18 mouse cellular contexts compared by ENCODE assay signal in the genomic region with DNA sequence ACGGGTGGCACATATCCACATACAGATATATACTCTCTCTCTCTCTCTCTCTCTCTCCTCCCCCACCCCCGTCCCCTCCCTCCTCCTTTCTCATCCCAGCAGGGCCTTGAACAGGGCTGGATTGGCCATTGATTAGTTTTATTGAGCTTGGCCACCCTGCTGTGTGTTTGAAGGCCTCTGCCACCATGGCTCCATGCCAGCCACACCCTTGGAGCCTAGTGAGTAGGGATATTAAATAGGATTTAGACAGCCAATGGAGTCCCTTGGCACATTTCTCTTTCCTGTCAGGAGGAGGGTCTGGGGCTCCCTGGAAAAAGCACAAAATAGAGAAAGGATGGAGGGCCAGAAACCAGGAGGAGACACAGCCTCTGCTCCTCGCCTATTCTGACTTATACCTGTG. TPM values are rescaled to one million over a fixed set of nuclear protein-coding genes. Genes with fewer than 3 reads are reported as not detected.
DNase-seq lines count a peak whose midpoint lies in the region; ATAC-seq and TF ChIP-seq lines count a peak whose summit lies in the region.
"Had no signal": no experiment of that assay in that cellular context is flagged by ENCODE, and none has a peak within 500 bp of the region (broad histone marks: within the 10 kb centered on the region; RNA-seq: fewer than 3 reads in every experiment).

No protein-coding gene starts in this region.

- H3K4me2 ChIP-seq in forebrain, embryonic 11.5 days (ENCODE audit: low read depth, low read length, severe bottlenecking): no peak overlapping the region
- no peak overlapping the region for H3K4me2 ChIP-seq in forebrain, postnatal 0 days (ENCODE audit: low read depth)
- no peak overlapping the region for H3K4me2 ChIP-seq in midbrain, embryonic 15.5 days
- no peak overlapping the region for H3K4me2 ChIP-seq in midbrain, embryonic 11.5 days
- no peak overlapping the region for H3K4me2 ChIP-seq in intestine, embryonic 15.5 days (replicated peaks)
- no peak overlapping the region for H3K4me2 ChIP-seq in neural tube, embryonic 15.5 days
- H3K4me2 ChIP-seq: embryonic facial prominence, embryonic 13.5 days had no signal

- no peak for TF ChIP-seq CTCF in forebrain, postnatal 0 days (IDR thresholded peaks at IDR 0.05; ENCODE audit: low read depth)

- H3K9me3 ChIP-seq in forebrain, embryonic 11.5 days (ENCODE audit: control insufficient read depth, low read length): no peaks in the 10 kb centered on the region
- H3K9me3 ChIP-seq in forebrain, postnatal 0 days (ENCODE audit: low read length): no peaks in the 10 kb centered on the region
- H3K9me3 ChIP-seq in midbrain, embryonic 15.5 days: no peaks in the 10 kb centered on the region
- no peaks in the 10 kb centered on the region for H3K9me3 ChIP-seq in midbrain, embryonic 11.5 days (ENCODE audit: control insufficient read depth, low read length)
- H3K9me3 ChIP-seq in intestine, embryonic 15.5 days: no peaks in the 10 kb centered on the region
- H3K9me3 ChIP-seq in neural tube, embryonic 15.5 days (replicated peaks): no peaks in the 10 kb centered on the region
- H3K9me3 ChIP-seq: embryonic facial prominence, embryonic 13.5 days; heart, embryonic 10.5 days had no signal

- no peaks in the 10 kb centered on the region for H3K27me3 ChIP-seq in forebrain, embryonic 11.5 days (ENCODE audit: control insufficient read depth, insufficient read depth, low read length)
- H3K27me3 ChIP-seq in forebrain, postnatal 0 days (ENCODE audit: insufficient read depth, low read length): no peaks in the 10 kb centered on the region; the same call in 1 of the 2 replicates
- H3K27me3 ChIP-seq in midbrain, embryonic 15.5 days (replicated peaks): no peaks in the 10 kb centered on the region
- H3K27me3 ChIP-seq in midbrain, embryonic 11.5 days (ENCODE audit: control insufficient read depth, insufficient read depth, low read length): no peaks in the 10 kb centered on the region
- H3K27me3 ChIP-seq in intestine, embryonic 15.5 days (replicated peaks): no peaks in the 10 kb centered on the region
- no peaks in the 10 kb centered on the region for H3K27me3 ChIP-seq in neural tube, embryonic 15.5 days (replicated peaks)
- H3K27me3 ChIP-seq: embryonic facial prominence, embryonic 13.5 days had no signal

- no peak overlapping the region for H3K9ac ChIP-seq in forebrain, embryonic 11.5 days (ENCODE audit: low read length)
- H3K9ac ChIP-seq in forebrain, postnatal 0 days: no peak overlapping the region
- H3K9ac ChIP-seq in midbrain, embryonic 15.5 days: no peak overlapping the region
- no peak overlapping the region for H3K9ac ChIP-seq in midbrain, embryonic 11.5 days (ENCODE audit: low read length)
- H3K9ac ChIP-seq in intestine, embryonic 15.5 days: no peak overlapping the region
- no peak overlapping the region for H3K9ac ChIP-seq in neural tube, embryonic 15.5 days (replicated peaks)
- H3K9ac ChIP-seq: embryonic facial prominence, embryonic 13.5 days had no signal

- ATAC-seq in forebrain, embryonic 11.5 days (replicated peaks; ENCODE audit: low FRiP score): 0 out of 2 replicates have a peak, but pooled peaks have one; percentile 20
- no peak for ATAC-seq in forebrain, postnatal 0 days
- peak; percentile 5; the same call in 1 of the 2 replicates for ATAC-seq in midbrain, embryonic 15.5 days (replicated peaks)
- no peak for ATAC-seq in midbrain, embryonic 11.5 days (ENCODE audit: low FRiP score)
- peak; percentile 31; the same call in 1 of the 2 replicates for ATAC-seq in intestine, embryonic 15.5 days
- peak; percentile 15; the same call in 1 of the 2 replicates for ATAC-seq in neural tube, embryonic 15.5 days (ENCODE audit: low FRiP score)

- no peak for DNase-seq in forebrain, embryonic 11.5 days (ENCODE audit: low spot score)
- no peak for DNase-seq in forebrain, postnatal 0 days
- DNase-seq in midbrain, embryonic 11.5 days (ENCODE audit: low spot score, missing footprints): no peak
- no peak for DNase-seq in ovary, postnatal 36 days (ENCODE audit: low spot score)
- DNase-seq in adipocyte (ENCODE audit: low spot score): no peak
- DNase-seq: adrenal gland, postnatal 14 days; cerebellum, postnatal 36 days; gastrocnemius, postnatal 14 days; kidney, adult 9 months; lung, adult 2 months; thymus, postnatal 4 days had no signal

- H3K4me1 ChIP-seq in forebrain, embryonic 11.5 days (replicated peaks; ENCODE audit: control insufficient read depth, insufficient read depth, low read length): peaks cover 18% of the 10 kb centered on the region
- H3K4me1 ChIP-seq in forebrain, postnatal 0 days (ENCODE audit: insufficient read depth): peaks cover 23% of the 10 kb centered on the region
- H3K4me1 ChIP-seq in midbrain, embryonic 15.5 days: peaks cover 46% of the 10 kb centered on the region
- peaks cover 11% of the 10 kb centered on the region for H3K4me1 ChIP-seq in midbrain, embryonic 11.5 days (ENCODE audit: control insufficient read depth, insufficient read depth, low read length)
- peaks cover 20% of the 10 kb centered on the region for H3K4me1 ChIP-seq in intestine, embryonic 15.5 days (replicated peaks)
- H3K4me1 ChIP-seq in neural tube, embryonic 15.5 days: peaks cover 54% of the 10 kb centered on the region

- no peak overlapping the region for H3K27ac ChIP-seq in forebrain, embryonic 11.5 days (ENCODE audit: low read depth, low read length)
- H3K27ac ChIP-seq in forebrain, postnatal 0 days (ENCODE audit: low read depth, low read length): no peak overlapping the region
- H3K27ac ChIP-seq in midbrain, embryonic 15.5 days: 0 out of 2 replicates have a peak overlapping the region, but pooled peaks have one; percentile 31
- H3K27ac ChIP-seq in midbrain, embryonic 11.5 days (ENCODE audit: low read depth, low read length): no peak overlapping the region
- no peak overlapping the region for H3K27ac ChIP-seq in intestine, embryonic 15.5 days
- peak overlapping the region; percentile 48; the same call in 1 of the 2 replicates for H3K27ac ChIP-seq in neural tube, embryonic 15.5 days (replicated peaks)
- H3K27ac ChIP-seq: embryonic facial prominence, embryonic 13.5 days; heart, embryonic 10.5 days had no signal

- H3K4me3 ChIP-seq in forebrain, embryonic 11.5 days (ENCODE audit: low read depth, low read length): no peak overlapping the region
- no peak overlapping the region for H3K4me3 ChIP-seq in forebrain, postnatal 0 days (ENCODE audit: low read depth, low read length)
- H3K4me3 ChIP-seq in midbrain, embryonic 15.5 days: no peak overlapping the region
- no peak overlapping the region for H3K4me3 ChIP-seq in midbrain, embryonic 11.5 days (ENCODE audit: low read depth, low read length)
- no peak overlapping the region for H3K4me3 ChIP-seq in intestine, embryonic 15.5 days (replicated peaks)
- no peak overlapping the region for H3K4me3 ChIP-seq in neural tube, embryonic 15.5 days (replicated peaks)
- H3K4me3 ChIP-seq: embryonic facial prominence, embryonic 13.5 days; heart, embryonic 10.5 days; myocyte had no signal

- 35% methylated on average over 3 of the region's 3 CpGs for WGBS in forebrain, embryonic 11.5 days
- 21% methylated on average over 3 of the region's 3 CpGs for WGBS in forebrain, postnatal 0 days
- WGBS in midbrain, embryonic 15.5 days: 23% methylated on average over 3 of the region's 3 CpGs
- 34% methylated on average over 3 of the region's 3 CpGs for WGBS in midbrain, embryonic 11.5 days
- 64% methylated on average over 3 of the region's 3 CpGs for WGBS in intestine, embryonic 15.5 days
- WGBS in neural tube, embryonic 15.5 days: 29% methylated on average over 3 of the region's 3 CpGs

- H3K36me3 ChIP-seq in forebrain, embryonic 11.5 days (ENCODE audit: control insufficient read depth, insufficient read depth, low read length): no peaks in the 10 kb centered on the region
- H3K36me3 ChIP-seq in forebrain, postnatal 0 days (ENCODE audit: insufficient read depth): no peaks in the 10 kb centered on the region
- H3K36me3 ChIP-seq in midbrain, embryonic 15.5 days (replicated peaks): no peaks in the 10 kb centered on the region
- H3K36me3 ChIP-seq in midbrain, embryonic 11.5 days (ENCODE audit: control insufficient read depth, insufficient read depth, low read length): no peaks in the 10 kb centered on the region
- 0 out of 2 replicates have a peak, but pooled peaks cover 4% of the 10 kb centered on the region for H3K36me3 ChIP-seq in intestine, embryonic 15.5 days
- H3K36me3 ChIP-seq in neural tube, embryonic 15.5 days: no peaks in the 10 kb centered on the region

RNA-seq across cellular contexts. Expression of gene Lrrc4, which starts 44.9 kb away (rescaled TPM):
- 3.6 and 3.7 TPM in 2 replicates for polyA plus RNA-seq in forebrain, embryonic 11.5 days (2014; fragmentation: Nextera tagmentation; extraction: Ambion mirVana)
- total RNA-seq in forebrain, postnatal 0 days (2014; rRNA removed): 32.9 and 37.1 TPM in 2 replicates
- polyA plus RNA-seq in forebrain, postnatal 0 days (2015; fragmentation: Nextera tagmentation; extraction: Ambion mirVana): 4.0 and 5.4 TPM in 2 replicates
- polyA plus RNA-seq in midbrain, embryonic 15.5 days (2015; fragmentation: Nextera tagmentation; extraction: Ambion mirVana): 7.0 and 7.6 TPM in 2 replicates
- polyA plus RNA-seq in midbrain, embryonic 11.5 days (2014; fragmentation: Nextera tagmentation; extraction: Ambion mirVana): 2.2 and 2.7 TPM in 2 replicates
- polyA plus RNA-seq in intestine, embryonic 15.5 days (2015; fragmentation: Nextera tagmentation; extraction: Ambion mirVana): 0.31 and 0.52 TPM in 2 replicates
- polyA plus RNA-seq in neural tube, embryonic 15.5 days (2015; fragmentation: Nextera tagmentation; extraction: Ambion mirVana): 7.2 and 8.5 TPM in 2 replicates
- total RNA-seq: megakaryocyte progenitor cell, adult 5-6 weeks had no signal

Comparison
In these comparisons a context has a peak if more than half of its experiments do, and no peak if none do; other contexts are left out.
1. ATAC-seq: peak in forebrain, embryonic 11.5 days (single experiment), midbrain, embryonic 15.5 days (single experiment), intestine, embryonic 15.5 days (single experiment) and neural tube, embryonic 15.5 days (single experiment); none in forebrain, postnatal 0 days (single experiment) and midbrain, embryonic 11.5 days (single experiment).
2. H3K27ac ChIP-seq: peak in midbrain, embryonic 15.5 days (single experiment) and neural tube, embryonic 15.5 days (single experiment); none in forebrain, embryonic 11.5 days (single experiment), forebrain, postnatal 0 days (single experiment), midbrain, embryonic 11.5 days (single experiment) and intestine, embryonic 15.5 days (single experiment).